Mouse (Mus musculus): ENCODE measurements around the gene Samd4b. TPM values are rescaled to one million over a fixed set of nuclear protein-coding genes. Genes with fewer than 3 reads are reported as not detected.
"Not testable (repeated sequence)": the region's sequence is repeated elsewhere in the genome, so short reads cannot be mapped to it uniquely, and the experiment has no call there.

The Samd4b gene
- total and polyA plus RNA-seq, 3 experiments = 6.4 to 45.9 TPM; not detected in 1

DNA sequence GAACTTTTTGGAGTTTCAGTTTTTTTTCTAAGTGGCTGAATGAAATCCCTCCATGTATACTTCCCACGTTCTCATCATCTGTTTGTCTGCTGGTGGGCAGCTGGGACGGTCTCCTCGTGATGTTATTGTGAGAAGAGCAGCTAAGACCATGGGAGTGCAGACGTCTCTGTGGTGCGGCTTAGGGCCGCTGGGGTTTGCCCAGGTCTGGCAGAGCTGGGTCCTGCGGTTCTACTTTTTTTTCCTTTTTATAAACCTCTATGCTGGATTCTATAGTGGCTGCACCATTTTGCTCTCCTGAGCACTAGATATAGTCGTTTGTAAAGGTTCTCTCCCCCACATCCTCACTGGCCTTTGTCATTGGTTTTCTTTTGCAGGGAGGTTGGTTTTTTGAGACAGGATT, 86.5 kb downstream of the Samd4b start:
- Histone ChIP-seq H3K36me3 (ENCODE audit: control insufficient read depth in 1 of 2, insufficient read depth in 2 of 2, low read length in 2 of 2) (no peaks in the 10 kb centered on the region), H3K4me1 (ENCODE audit: control insufficient read depth in 1 of 2, insufficient read depth in 2 of 2, low read length in 2 of 2) (no peaks in the 10 kb centered on the region), H3K27me3 (ENCODE audit: control insufficient read depth in 1 of 2, insufficient read depth in 2 of 2, low read length in 2 of 2) (peaks cover 0 to 2% of the 10 kb centered on the region in 2 experiments; a peak in 2 of 4 replicates), H3K4me3 (ENCODE audit: control insufficient read depth in 1 of 2, insufficient read depth in 1 of 2, low read depth in 2 of 2, low read length in 2 of 2) (no peak overlapping the region), H3K79me2 (ENCODE audit: control insufficient read depth, insufficient read depth, low read length, poor library complexity) (no peaks in the 10 kb centered on the region), H3K9ac (ENCODE audit: control insufficient read depth, low read depth, low read length, poor library complexity, severe bottlenecking) (no peak overlapping the region), H3K9me3 (replicated peaks; ENCODE audit: insufficient read depth, low read length) (no peaks in the 10 kb centered on the region), H3K27ac (ENCODE audit: control insufficient read depth, low read depth, low read length) (no peak overlapping the region)
- TF ChIP-seq MYC (IDR thresholded peaks at IDR 0.05; ENCODE audit: low read depth, low read length) = no peak
- no peak for TF ChIP-seq MEF2A (IDR thresholded peaks at IDR 0.05; ENCODE audit: extremely low read depth, insufficient replicate concordance, low read depth, low read length, poor library complexity, severe bottlenecking)
- no peak for TF ChIP-seq ZMIZ1 (IDR thresholded peaks at IDR 0.05; ENCODE audit: low read depth, low read length)
- no peak for TF ChIP-seq EP300 (IDR thresholded peaks at IDR 0.05; ENCODE audit: low read depth in 1 of 2, low read length in 2 of 2)
- DNase-seq (ENCODE audit: low read depth, low spot score) = no peak

DNA sequence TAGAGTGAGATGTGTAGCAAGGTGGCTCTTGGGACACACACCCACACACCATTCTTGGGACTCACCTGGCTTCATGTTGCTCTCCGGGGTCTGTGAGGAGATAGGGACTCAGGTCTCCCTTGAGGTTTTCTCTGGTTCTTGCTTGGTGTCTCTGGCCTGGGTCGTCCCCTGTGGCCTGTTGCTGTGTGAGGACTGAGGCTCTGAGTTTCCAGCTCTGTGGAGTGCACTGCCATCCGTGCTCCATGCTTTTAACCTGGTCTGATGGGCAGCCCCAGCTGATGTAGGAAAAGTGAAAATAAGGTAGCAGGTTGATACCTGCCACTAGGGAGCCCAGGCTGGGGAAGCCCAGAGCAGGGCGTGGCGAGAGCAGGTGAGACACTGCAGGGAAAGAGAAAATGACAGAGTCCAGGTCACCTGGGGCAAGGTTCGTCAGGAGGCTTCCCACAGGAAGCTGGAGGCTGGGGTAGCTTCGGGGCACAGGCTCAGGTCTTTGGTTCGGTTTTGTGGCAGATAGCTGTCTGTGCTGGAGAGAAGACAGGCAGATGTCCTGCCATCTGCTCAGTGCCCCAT, 87.5 kb downstream of the Samd4b start, which contains the start of gene Ifnl2:
TSS of gene Ifnl2 (minus strand) at position 51 of the 570 bp plus-strand sequence.
- H3K79me2 ChIP-seq (ENCODE audit: control insufficient read depth, insufficient read depth, low read length, poor library complexity); H3K27me3 ChIP-seq (ENCODE audit: control insufficient read depth in 1 of 2, insufficient read depth in 2 of 2, low read length in 2 of 2): not testable (repeated sequence)

DNA sequence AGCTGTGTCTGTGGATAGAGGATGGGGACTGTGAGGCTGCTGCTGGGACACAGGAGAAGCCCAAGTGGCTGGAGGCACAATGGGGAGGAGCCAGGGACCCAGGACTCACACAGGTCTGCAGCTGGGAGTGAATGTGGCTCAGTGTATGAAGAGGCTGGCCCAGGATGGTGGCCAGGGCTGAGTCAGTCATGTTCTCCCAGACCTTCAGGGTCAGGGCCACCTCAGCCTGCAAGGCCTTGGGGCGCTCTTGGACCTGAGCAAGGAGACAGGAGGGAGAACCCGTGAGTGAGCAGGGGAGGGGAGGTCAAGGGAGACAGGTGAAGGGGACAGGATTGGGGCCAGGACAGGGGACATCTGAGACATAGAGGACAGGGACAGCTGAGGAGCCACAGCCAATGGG, 88.8 kb downstream of the Samd4b start:
- not testable (repeated sequence) for H3K9me3 ChIP-seq (replicated peaks; ENCODE audit: insufficient read depth, low read length)

More for the DNA sequence above, 87.5 kb downstream of the Samd4b start, which contains the start of gene Ifnl2:
- H3K36me3 ChIP-seq (ENCODE audit: control insufficient read depth in 1 of 2, insufficient read depth in 2 of 2, low read length in 2 of 2); H3K9ac ChIP-seq (ENCODE audit: control insufficient read depth, low read depth, low read length, poor library complexity, severe bottlenecking); H3K4me1 ChIP-seq (ENCODE audit: control insufficient read depth in 1 of 2, insufficient read depth in 2 of 2, low read length in 2 of 2); H3K27ac ChIP-seq (ENCODE audit: control insufficient read depth, low read depth, low read length); DNase-seq (ENCODE audit: low read depth, low spot score); H3K4me3 ChIP-seq (ENCODE audit: control insufficient read depth in 1 of 2, insufficient read depth in 1 of 2, low read depth in 2 of 2, low read length in 2 of 2); H3K9me3 ChIP-seq (replicated peaks; ENCODE audit: insufficient read depth, low read length): not testable (repeated sequence)

DNA sequence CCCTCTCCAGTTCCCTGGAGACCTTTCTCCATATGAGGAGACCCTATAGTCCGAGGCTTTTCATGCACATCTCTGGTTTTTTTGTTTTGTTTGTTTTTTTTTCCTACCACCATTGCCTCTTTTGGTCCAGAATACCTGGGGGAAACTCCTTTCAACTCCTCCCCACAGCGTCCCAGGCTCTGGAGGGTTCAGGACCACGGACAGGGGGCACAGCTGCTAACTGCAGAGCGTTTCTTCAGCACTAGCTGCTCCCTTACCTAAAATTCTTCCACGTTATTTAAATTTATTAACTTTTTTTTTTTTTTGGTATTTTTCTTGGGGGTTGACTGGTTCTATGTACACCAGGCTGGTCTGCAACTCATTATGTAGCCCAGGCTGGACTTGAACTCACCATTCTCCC, 92.4 kb downstream of the Samd4b start:
- Histone ChIP-seq H3K4me1 (ENCODE audit: control insufficient read depth in 1 of 2, insufficient read depth in 2 of 2, low read length in 2 of 2) (no peaks in the 10 kb centered on the region), H3K27ac (ENCODE audit: control insufficient read depth, low read depth, low read length) (no peak overlapping the region), H3K4me3 (ENCODE audit: control insufficient read depth in 1 of 2, insufficient read depth in 1 of 2, low read depth in 2 of 2, low read length in 2 of 2) (no peak overlapping the region), H3K27me3 (ENCODE audit: control insufficient read depth in 1 of 2, insufficient read depth in 2 of 2, low read length in 2 of 2) (no peaks in the 10 kb centered on the region), H3K9me3 (replicated peaks; ENCODE audit: insufficient read depth, low read length) (no peaks in the 10 kb centered on the region), H3K9ac (ENCODE audit: control insufficient read depth, low read depth, low read length, poor library complexity, severe bottlenecking) (no peak overlapping the region), H3K36me3 (ENCODE audit: control insufficient read depth in 1 of 2, insufficient read depth in 2 of 2, low read length in 2 of 2) (no peaks in the 10 kb centered on the region), H3K79me2 (ENCODE audit: control insufficient read depth, insufficient read depth, low read length, poor library complexity) (no peaks in the 10 kb centered on the region; the same call in 1 of the 2 replicates)
- TF ChIP-seq ETS1 (IDR thresholded peaks at IDR 0.05; ENCODE audit: low read depth, low read length) = no peak
- TF ChIP-seq SIN3A (IDR thresholded peaks at IDR 0.05; ENCODE audit: low read length) = peak; percentile 83
- DNase-seq (ENCODE audit: low read depth, low spot score) = peak; percentile 54

More for the DNA sequence above, 88.8 kb downstream of the Samd4b start:
- not testable (repeated sequence) for DNase-seq (ENCODE audit: low read depth, low spot score); H3K79me2 ChIP-seq (ENCODE audit: control insufficient read depth, insufficient read depth, low read length, poor library complexity); H3K27me3 ChIP-seq (ENCODE audit: control insufficient read depth in 1 of 2, insufficient read depth in 2 of 2, low read length in 2 of 2); H3K36me3 ChIP-seq (ENCODE audit: control insufficient read depth in 1 of 2, insufficient read depth in 2 of 2, low read length in 2 of 2); H3K4me3 ChIP-seq (ENCODE audit: control insufficient read depth in 1 of 2, insufficient read depth in 1 of 2, low read depth in 2 of 2, low read length in 2 of 2); H3K4me1 ChIP-seq (ENCODE audit: control insufficient read depth in 1 of 2, insufficient read depth in 2 of 2, low read length in 2 of 2); H3K9ac ChIP-seq (ENCODE audit: control insufficient read depth, low read depth, low read length, poor library complexity, severe bottlenecking); H3K27ac ChIP-seq (ENCODE audit: control insufficient read depth, low read depth, low read length)

Measured in MEL (cell line).